Mouse (Mus musculus) limb, embryonic 12.5 days (tissue): ENCODE results near the gene 2210016L21Rik. TPM values are rescaled to one million over a fixed set of nuclear protein-coding genes. Genes with fewer than 3 reads are reported as not detected.

Experiments used
- ATAC-seq: fragments of 200-750 bp; cut with Nextera tagmentation; 2 replicates; pipeline ENCODE4 v1.8.0; 2017; ENCODE audit warnings: low read depth, moderate TSS enrichment; ENCODE audit not compliant: insufficient number of reproducible peaks, insufficient read depth, low FRiP score, low TSS enrichment
- H3K27ac ChIP-seq: fragments of 300-500 bp; sonication (generic); 2 replicates; pipeline ENCODE4 v1.5.1; 2016; ENCODE audit warnings: mild to moderate bottlenecking, moderate library complexity
- H3K27me3 ChIP-seq: fragments of 300-500 bp; sonication (generic); 2 replicates; pipeline ENCODE4 v1.6.1; 2016; ENCODE audit warnings: mild to moderate bottlenecking, moderate library complexity
- H3K36me3 ChIP-seq: fragments of 300-500 bp; sonication (generic); 2 replicates; pipeline ENCODE4 v1.6.1; 2016; ENCODE audit warnings: mild to moderate bottlenecking, moderate library complexity
- H3K4me1 ChIP-seq: fragments of 300-500 bp; sonication (generic); replicated peaks from 2 replicates; pipeline ENCODE4 v1.6.1; 2016
- H3K4me2 ChIP-seq: fragments of 300-500 bp; sonication (generic); 2 replicates; pipeline ENCODE4 v1.6.1; 2016; ENCODE audit warnings: mild to moderate bottlenecking, moderate library complexity
- H3K4me3 ChIP-seq: fragments of 300-500 bp; sonication (generic); replicated peaks from 2 replicates; pipeline ENCODE4 v1.5.1; 2016; ENCODE audit warnings: mild to moderate bottlenecking
- H3K9ac ChIP-seq: fragments of 300-500 bp; sonication (generic); replicated peaks from 2 replicates; pipeline ENCODE4 v1.6.1; 2016; ENCODE audit warnings: mild to moderate bottlenecking, moderate library complexity
- H3K9me3 ChIP-seq: fragments of 300-500 bp; sonication (generic); 2 replicates; pipeline ENCODE4 v1.6.1; 2016; ENCODE audit warnings: mild to moderate bottlenecking, moderate library complexity
- WGBS: fragments of 180-500 bp; shearing (Covaris S2); methylation state at CpG from one replicate; pipeline ENCODE4 v1.1.7; 2016; 5-methylcytosine and 5-hydroxymethylcytosine counted together
- polyA plus RNA-seq: library from polyadenylated mRNA; unstranded; fragments of >200 nt; fragmentation: Nextera tagmentation; extraction: Ambion mirVana; gene quantifications from 2 replicates; pipeline ENCODE4 v1.2.1, GENCODE M21; 2016

The 2210016L21Rik gene
- polyA plus RNA-seq = 65.0 and 67.4 TPM in 2 replicates

DNA sequence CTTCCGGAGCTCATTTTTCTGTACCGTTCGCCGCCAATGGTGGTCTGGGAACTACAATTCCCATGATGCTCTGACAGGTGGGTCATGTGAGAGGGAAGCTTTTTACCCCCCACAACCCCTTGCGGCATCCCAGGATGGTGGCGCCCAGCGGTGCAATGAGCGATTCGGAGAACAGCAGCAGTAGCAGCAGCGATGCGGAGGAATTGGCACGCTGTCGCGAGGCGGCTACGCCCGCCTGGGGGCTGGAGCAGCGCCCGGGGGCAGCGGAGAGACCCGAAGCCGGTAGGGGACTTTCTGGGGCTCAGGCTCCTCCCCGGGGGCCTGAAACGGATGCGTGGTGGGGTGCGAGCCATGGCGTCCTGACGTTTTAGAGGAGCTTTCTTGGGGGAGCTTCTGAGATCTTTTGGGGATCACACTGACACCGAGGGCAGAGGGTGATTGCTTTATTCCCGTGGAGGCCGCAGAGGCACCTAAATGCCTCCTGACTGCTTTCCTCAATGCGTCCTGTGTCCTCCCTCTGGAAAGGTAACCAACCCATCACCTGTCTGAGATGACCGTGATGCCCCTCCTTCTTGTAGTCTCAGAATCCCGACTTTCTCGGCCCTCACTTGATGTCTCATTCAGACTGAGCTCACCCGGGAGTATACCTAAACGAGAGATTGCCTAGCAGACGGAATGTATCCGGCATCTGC is at the start of gene 2210016L21Rik:
Gene 2210016L21Rik, plus strand, starts transcription at position 85 of the 692 bp plus-strand sequence.
- Histone ChIP-seq H3K4me2 (peak within 1 kb of the TSS; percentile 75), H3K9ac (peak within 1 kb of the TSS; percentile 88), H3K36me3 (peaks cover 21% of the 10 kb centered on the region), H3K9me3 (no peaks in the 10 kb centered on the region; the same call in 1 of the 2 replicates), H3K4me3 (peak within 1 kb of the TSS; percentile 84), H3K27ac (peak within 1 kb of the TSS; percentile 78), H3K27me3 (no peaks in the 10 kb centered on the region), H3K4me1 (peaks cover 4% of the 10 kb centered on the region)
- WGBS = 1% methylated on average over 39 of the region's 39 CpGs
- peak; percentile 85 for ATAC-seq

DNA sequence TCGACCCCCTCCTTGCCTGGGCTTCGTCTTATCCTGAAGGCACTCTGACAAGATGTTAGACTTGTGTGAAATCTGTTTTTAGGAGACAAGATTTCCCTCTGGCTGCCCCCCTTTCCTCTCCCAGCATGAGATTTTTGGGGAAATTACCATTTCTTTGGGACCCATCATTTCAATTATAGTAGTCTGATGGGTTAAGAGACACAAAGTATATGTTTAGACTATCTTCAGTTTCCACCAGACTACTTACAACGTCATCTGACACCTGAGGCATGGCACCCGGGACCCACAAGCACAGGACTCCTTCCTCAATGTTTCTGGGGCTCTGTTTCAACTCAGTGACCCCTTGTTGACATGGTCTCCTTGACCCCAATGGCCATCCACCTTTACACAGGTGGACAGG is 46.4 kb upstream of the 2210016L21Rik start:
- Histone ChIP-seq H3K9ac (no peak overlapping the region), H3K4me1 (peaks cover 9% of the 10 kb centered on the region; the same call in 1 of the 2 replicates), H3K4me2 (no peak overlapping the region), H3K27ac (no peak overlapping the region), H3K4me3 (no peak overlapping the region), H3K36me3 (no peaks in the 10 kb centered on the region), H3K27me3 (no peaks in the 10 kb centered on the region), H3K9me3 (no peaks in the 10 kb centered on the region)
- ATAC-seq = no peak
- 82% methylated on average over 4 of the region's 4 CpGs for WGBS

DNA sequence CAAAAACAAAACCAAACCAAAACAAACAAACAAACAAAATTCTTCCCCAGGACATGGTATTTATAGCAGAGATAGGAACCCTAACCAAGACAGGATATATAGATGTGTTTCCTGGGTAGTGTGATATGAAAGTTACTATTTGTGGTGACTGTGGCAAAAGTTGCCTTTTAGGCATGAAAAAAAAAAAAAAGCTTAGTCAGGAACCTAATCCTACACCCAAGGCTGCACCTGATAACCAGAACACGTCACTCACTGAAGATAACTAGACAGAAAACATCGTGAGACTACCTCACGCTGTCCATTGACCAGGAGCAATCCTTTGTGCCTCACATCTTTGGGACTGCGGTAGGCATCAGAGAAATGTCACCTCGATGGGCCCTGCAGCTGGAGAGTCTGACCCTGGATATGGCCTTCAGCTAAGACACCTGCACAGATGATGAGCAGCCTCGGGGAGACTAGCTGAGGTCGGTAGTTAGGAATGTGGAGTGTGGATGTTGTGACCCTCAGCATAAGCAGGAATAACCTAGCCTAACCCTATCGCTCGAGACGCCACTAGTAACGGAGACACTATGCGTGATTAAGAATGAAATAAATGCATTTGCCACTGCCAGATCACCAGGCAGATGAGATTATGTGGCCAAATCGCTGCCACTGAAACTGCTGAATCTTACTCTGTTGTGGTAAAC is 45.1 kb upstream of the 2210016L21Rik start, which contains the start of gene Oasl2:
Gene Oasl2, plus strand, starts transcription at position 249 of the 686 bp plus-strand sequence.
- no peaks in the 10 kb centered on the region for H3K36me3 ChIP-seq
- ATAC-seq = no peak
- peaks cover 9% of the 10 kb centered on the region; the same call in 1 of the 2 replicates for H3K4me1 ChIP-seq
- peak within 1 kb of the TSS; percentile 2 for H3K4me2 ChIP-seq
- H3K9me3 ChIP-seq = no peaks in the 10 kb centered on the region
- no peak within 1 kb of the TSS for H3K9ac ChIP-seq
- no peak within 1 kb of the TSS for H3K27ac ChIP-seq
- no peaks in the 10 kb centered on the region for H3K27me3 ChIP-seq
- no peak within 1 kb of the TSS for H3K4me3 ChIP-seq
- 71% methylated on average over 13 of the region's 13 CpGs for WGBS

DNA sequence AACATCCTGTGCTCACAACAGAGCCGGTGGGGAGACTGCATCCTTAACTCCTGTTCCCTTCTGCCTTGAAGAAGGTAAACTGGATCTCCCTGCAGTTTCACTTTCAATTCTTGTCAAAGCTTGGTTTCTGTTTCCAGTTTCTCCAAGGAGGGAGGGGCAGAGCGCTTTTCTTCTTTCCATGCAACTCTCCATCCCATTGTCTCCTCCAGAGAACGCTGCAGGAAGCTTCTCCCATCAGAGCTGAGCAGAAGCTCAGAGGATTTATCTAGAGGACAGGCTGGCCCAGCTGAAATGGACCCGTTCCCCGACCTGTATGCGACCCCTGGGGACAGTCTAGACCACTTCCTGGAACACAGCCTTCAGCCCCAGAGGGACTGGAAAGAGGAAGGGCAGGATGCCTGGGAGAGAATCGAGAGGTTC is 44.6 kb upstream of the 2210016L21Rik start:
- Histone ChIP-seq H3K9me3 (no peaks in the 10 kb centered on the region), H3K36me3 (no peaks in the 10 kb centered on the region), H3K9ac (no peak overlapping the region), H3K27ac (no peak overlapping the region), H3K27me3 (no peaks in the 10 kb centered on the region), H3K4me3 (no peak overlapping the region), H3K4me1 (peaks cover 9% of the 10 kb centered on the region; the same call in 1 of the 2 replicates), H3K4me2 (peak overlapping the region; percentile 2)
- WGBS = 19% methylated on average over 7 of the region's 7 CpGs
- ATAC-seq = no peak

DNA sequence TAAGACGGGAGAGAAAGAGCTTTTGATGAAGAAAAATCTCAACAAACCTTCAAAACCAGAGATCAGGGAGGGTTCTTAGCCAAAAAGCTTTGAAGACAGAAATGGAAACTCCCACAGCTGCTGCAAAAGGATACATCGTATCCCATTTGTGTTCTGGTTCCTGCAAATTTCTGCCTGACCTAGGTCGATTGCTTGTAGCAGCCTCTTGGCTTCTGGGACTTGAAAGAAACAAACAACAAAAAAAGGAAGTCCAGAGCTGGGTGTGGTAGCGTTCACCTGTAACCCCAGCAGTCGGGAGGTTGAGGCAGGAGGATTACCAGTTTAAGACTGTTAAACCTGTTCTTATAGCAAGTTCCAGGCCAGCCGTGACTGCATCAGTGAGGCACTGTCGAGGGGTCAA is 43.1 kb upstream of the 2210016L21Rik start:
- 72% methylated on average over 7 of the region's 7 CpGs for WGBS

DNA sequence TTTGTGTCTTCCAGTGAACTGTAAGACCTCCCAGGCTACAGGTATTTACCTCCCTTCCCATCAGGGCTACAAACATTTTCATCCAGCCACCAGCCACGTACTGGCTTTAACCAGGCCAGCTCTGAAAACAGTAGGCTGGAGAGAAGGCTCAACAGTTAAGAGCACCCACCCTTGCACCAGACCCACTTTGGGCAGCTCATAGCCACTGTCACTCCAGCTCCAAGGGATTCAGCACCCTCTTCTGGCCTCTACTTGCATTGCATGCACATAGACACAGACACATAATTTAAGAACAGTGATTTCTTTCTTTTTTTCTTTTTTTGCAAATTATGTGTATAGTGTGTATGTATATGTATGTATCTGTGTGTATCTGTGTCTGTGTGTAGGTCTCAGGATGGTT is 39.5 kb upstream of the 2210016L21Rik start:
- WGBS = 30% methylated on average over 1 of the region's 1 CpGs
- no peaks in the 10 kb centered on the region for H3K36me3 ChIP-seq
- H3K4me1 ChIP-seq = 0 out of 2 replicates have a peak, but pooled peaks cover 3% of the 10 kb centered on the region
- no peak overlapping the region for H3K9ac ChIP-seq
- no peaks in the 10 kb centered on the region for H3K27me3 ChIP-seq
- ATAC-seq = no peak
- 0 out of 2 replicates have a peak, but pooled peaks cover 5% of the 10 kb centered on the region for H3K9me3 ChIP-seq
- no peak overlapping the region for H3K27ac ChIP-seq
- no peak overlapping the region for H3K4me2 ChIP-seq
- no peak overlapping the region for H3K4me3 ChIP-seq

More for the DNA sequence above, 43.1 kb upstream of the 2210016L21Rik start:
- Histone ChIP-seq H3K36me3 (no peaks in the 10 kb centered on the region), H3K4me3 (no peak overlapping the region), H3K27me3 (no peaks in the 10 kb centered on the region), H3K9ac (no peak overlapping the region), H3K4me1 (peaks cover 9% of the 10 kb centered on the region; the same call in 1 of the 2 replicates), H3K27ac (no peak overlapping the region), H3K4me2 (no peak overlapping the region), H3K9me3 (no peaks in the 10 kb centered on the region)
- ATAC-seq = no peak

DNA sequence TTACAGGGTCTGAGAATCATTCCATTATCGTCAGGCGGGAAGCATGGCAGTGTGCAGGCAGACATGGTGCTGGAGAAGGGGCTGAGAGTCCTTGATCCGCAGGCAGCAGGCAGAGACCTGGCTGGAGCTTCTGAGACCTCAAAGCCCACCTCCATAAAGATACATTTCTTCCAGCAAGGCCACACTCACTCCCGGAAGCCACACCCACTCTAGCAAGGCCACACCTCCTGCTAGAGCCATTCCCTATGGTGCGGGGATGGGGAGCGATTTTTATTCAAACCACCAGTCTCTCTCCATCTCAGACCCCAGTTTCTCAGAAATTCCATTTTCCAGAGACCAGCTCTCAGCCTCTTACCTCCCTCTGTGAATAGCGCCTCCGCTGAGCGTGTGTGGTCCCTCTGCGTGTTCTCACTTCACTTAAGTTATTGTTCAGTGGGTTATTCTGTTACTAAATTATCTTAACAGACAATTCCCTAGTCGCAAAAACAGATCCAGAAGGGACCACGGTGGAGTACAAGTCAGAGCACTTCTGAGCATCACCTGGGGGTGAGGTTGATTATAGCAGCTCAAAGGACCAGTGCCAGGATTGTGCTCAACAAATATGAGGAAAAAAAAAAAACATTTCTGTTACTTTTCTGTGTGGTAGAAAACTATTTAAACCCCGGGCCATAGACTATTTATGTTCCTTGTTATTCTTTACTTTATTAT is 33.2 kb upstream of the 2210016L21Rik start:
- Histone ChIP-seq H3K4me2 (no peak overlapping the region), H3K4me3 (no peak overlapping the region), H3K9ac (no peak overlapping the region), H3K4me1 (no peaks in the 10 kb centered on the region), H3K27me3 (no peaks in the 10 kb centered on the region), H3K27ac (0 out of 2 replicates have a peak overlapping the region, but pooled peaks have one; percentile 57), H3K36me3 (no peaks in the 10 kb centered on the region), H3K9me3 (0 out of 2 replicates have a peak, but pooled peaks cover 5% of the 10 kb centered on the region)
- WGBS = 54% methylated on average over 13 of the region's 13 CpGs
- no peak for ATAC-seq

DNA sequence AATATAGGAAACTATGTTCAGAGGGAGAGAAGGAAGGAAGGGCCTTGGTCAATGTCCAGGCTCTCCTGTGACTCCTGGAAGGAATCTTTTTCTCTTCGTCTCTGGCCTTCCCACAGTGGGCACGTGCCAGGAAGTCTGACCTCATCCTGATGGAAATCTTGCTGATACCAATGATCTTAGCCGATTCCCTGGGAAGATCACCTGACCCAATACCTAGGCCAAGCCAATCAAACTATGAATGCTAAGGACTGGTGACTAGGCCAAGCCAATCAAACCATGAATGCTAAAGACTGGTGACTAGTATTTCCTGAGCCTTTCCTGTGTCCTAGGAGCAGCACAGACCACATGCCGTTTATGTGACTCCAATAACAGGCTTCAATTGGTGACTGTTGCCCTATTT is 28.3 kb upstream of the 2210016L21Rik start:
- no peak overlapping the region for H3K9ac ChIP-seq
- H3K9me3 ChIP-seq = no peaks in the 10 kb centered on the region
- no peaks in the 10 kb centered on the region for H3K27me3 ChIP-seq
- ATAC-seq = no peak
- H3K36me3 ChIP-seq = no peaks in the 10 kb centered on the region
- no peak overlapping the region for H3K4me3 ChIP-seq
- H3K4me1 ChIP-seq = no peaks in the 10 kb centered on the region; the same call in 1 of the 2 replicates
- 66% methylated on average over 4 of the region's 4 CpGs for WGBS
- no peak overlapping the region for H3K4me2 ChIP-seq
- H3K27ac ChIP-seq = no peak overlapping the region

DNA sequence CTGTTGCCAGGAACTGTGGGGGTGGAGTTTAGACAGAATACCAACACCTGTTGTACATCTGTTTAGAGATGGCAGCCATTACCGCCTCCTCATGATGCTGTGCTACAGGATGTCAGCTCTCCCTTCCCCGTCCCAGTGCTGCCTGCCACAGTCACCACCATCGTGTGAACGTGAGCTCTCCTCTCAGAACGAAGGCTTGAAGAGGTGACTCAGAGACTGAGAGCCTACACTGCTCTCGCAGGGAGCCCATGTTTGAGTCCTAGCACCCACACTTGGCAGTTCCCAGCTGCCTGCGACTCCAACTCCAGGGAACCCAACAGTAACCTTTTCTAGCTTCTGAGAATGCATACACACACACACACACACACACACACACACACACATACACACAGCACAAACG is 27.1 kb upstream of the 2210016L21Rik start:
- Histone ChIP-seq H3K27me3 (no peaks in the 10 kb centered on the region), H3K9me3 (no peaks in the 10 kb centered on the region), H3K9ac (no peak overlapping the region), H3K27ac (no peak overlapping the region), H3K4me2 (no peak overlapping the region), H3K36me3 (no peaks in the 10 kb centered on the region), H3K4me1 (no peaks in the 10 kb centered on the region; the same call in 1 of the 2 replicates), H3K4me3 (no peak overlapping the region)
- no peak for ATAC-seq
- 62% methylated on average over 8 of the region's 8 CpGs for WGBS

DNA sequence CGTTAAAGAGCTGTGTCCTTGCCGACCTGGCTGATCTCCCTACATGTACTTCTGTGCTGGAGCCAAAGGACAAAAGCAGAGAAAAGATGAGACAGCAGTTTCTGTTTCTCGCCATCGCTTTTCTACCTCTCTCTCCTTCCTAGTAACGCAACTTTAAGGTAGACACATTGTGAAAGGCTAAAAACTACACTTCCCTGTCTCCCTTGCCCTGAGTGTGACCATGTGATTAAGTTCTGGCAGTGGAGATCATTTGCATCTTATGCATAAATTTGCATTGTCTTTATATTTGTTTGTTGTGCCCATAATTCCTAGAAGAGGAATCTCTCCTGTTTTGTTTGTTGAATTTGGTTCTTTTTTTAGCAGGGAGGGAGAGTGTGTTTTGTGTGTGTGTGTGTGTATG is 26.1 kb upstream of the 2210016L21Rik start:
- Histone ChIP-seq H3K9me3 (no peaks in the 10 kb centered on the region), H3K27ac (no peak overlapping the region), H3K36me3 (no peaks in the 10 kb centered on the region), H3K4me3 (no peak overlapping the region), H3K9ac (no peak overlapping the region), H3K4me2 (no peak overlapping the region), H3K4me1 (no peaks in the 10 kb centered on the region; the same call in 1 of the 2 replicates), H3K27me3 (no peaks in the 10 kb centered on the region)
- ATAC-seq = no peak
- 80% methylated on average over 5 of the region's 5 CpGs for WGBS

DNA sequence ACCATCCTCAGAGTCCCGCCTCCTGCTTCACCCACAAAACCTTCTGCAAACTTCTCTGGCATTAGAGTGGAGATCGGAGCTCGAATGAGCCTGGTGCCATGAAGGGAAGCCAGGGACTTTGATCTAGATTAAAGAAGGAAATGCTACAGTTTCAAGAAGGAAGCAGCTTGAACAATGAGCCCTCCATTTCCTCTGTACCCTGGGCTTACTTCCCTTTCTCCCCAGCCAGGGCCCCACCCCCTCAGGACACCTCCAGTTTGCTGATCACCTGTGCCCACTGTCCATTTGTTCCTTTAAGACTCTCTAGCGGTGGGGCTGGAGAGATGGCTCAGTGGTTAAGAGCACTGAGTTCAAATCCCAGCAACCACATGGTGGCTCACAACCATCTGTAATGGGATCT is 25.2 kb upstream of the 2210016L21Rik start:
- no peaks in the 10 kb centered on the region for H3K27me3 ChIP-seq
- no peak for ATAC-seq
- no peak overlapping the region for H3K9ac ChIP-seq
- no peak overlapping the region for H3K4me2 ChIP-seq
- no peaks in the 10 kb centered on the region for H3K9me3 ChIP-seq
- no peaks in the 10 kb centered on the region for H3K36me3 ChIP-seq
- no peak overlapping the region for H3K4me3 ChIP-seq
- H3K27ac ChIP-seq = no peak overlapping the region
- H3K4me1 ChIP-seq = no peaks in the 10 kb centered on the region; the same call in 1 of the 2 replicates
- WGBS = 87% methylated on average over 4 of the region's 4 CpGs
